Mouse (Mus musculus) urinary bladder, postnatal 4 days (tissue): Measurements from ENCODE around the gene Vmn2r18.

Experiments
- DNase-seq, 2 experiments: peaks; one replicate each; pipeline ENCODE4 v3.0.0; 2021 to 2022; ENCODE audit warnings: low spot score in 2 of 2

The Vmn2r18 gene

GRCm38 (mm10) chr5:151605921-151606320 is at the start of gene Vmn2r18:
Vmn2r18 (minus strand) TSS chr5:151606021.
- no peak for DNase-seq

- no peak for DNase-seq
Measured at GRCm38 (mm10) chr5:151651411-151651784, 45.6 kb upstream of the Vmn2r18 start.

GRCm38 (mm10) chr5:151650700-151651410 is 45.0 kb upstream of the Vmn2r18 start, which contains the start of gene Rfc3:
Rfc3 (minus strand) TSS chr5:151651242.
- peak; percentile 90 to 98 for DNase-seq

- no peak for DNase-seq
Measured at GRCm38 (mm10) chr5:151644845-151645244, 39.0 kb upstream of the Vmn2r18 start.

GRCm38 (mm10) chr5:151642867-151643266 is 37.0 kb upstream of the Vmn2r18 start:
- no peak for DNase-seq

- no peak for DNase-seq
Measured at GRCm38 (mm10) chr5:151642102-151642501, 36.3 kb upstream of the Vmn2r18 start.

GRCm38 (mm10) chr5:151601696-151602095 is 4.1 kb downstream of the Vmn2r18 start:
- DNase-seq: no peak
